Mouse (Mus musculus) megakaryocyte-erythroid progenitor cell, adult 5-6 weeks (primary cell): ENCODE data around the gene Cdkl3. TPM values are rescaled to one million over a fixed set of nuclear protein-coding genes. Genes with fewer than 3 reads are reported as not detected.
A peak's percentile ranks its signal among the peaks of the same experiment; 100 is the strongest.

Experiments
- ATAC-seq: replicated peaks from 2 replicates; pipeline ENCODE4 v1.8.0; 2016; ENCODE audit warnings: mild to moderate bottlenecking, inconsistent platforms; ENCODE audit not compliant: severe bottlenecking, poor library complexity, low FRiP score, low TSS enrichment
- total RNA-seq, 2 experiments: library from RNA; stranded (forward) in 1 of 2; stranded (reverse) in 1 of 2; fragments of 200-1000, 215-1000 nt in 1 of 2; fragments of >200 nt in 1 of 2; fragmentation: Nextera tagmentation in 1 of 2; gene quantifications; 2 replicates each; pipeline ENCODE4 v1.2.3; 2014 to 2017

Gene Cdkl3
- total RNA-seq, 2 experiments from 2014 or later = 1.5 to 9.5 TPM

GRCm38 (mm10) chr11:52005586-52005985 lies 1.6 kb downstream of the Cdkl3 start:
- no peak for ATAC-seq

GRCm38 (mm10) chr11:52011011-52011410 lies 7.0 kb downstream of the Cdkl3 start:
- ATAC-seq = no peak

- no peak for ATAC-seq
Measured at GRCm38 (mm10) chr11:52011541-52011940, 7.5 kb downstream of the Cdkl3 start.

DNA sequence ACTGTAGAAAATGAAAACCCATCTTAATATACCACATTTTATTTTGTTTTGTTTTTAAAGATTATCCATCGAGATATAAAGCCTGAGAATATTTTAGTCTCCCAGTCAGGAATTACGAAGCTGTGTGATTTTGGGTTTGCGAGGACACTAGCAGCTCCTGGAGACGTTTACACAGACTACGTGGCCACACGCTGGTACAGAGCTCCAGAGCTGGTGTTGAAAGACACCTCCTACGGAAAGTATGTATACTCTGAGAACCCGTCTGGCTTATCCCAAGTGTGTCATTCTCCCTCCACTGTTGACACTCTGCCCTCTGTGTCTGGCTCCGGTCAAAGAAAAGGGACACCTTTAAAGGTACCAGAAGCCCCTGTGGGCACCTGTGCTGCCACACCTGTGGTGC lies 14.2 kb downstream of the Cdkl3 start:
- no peak for ATAC-seq

- no peak for ATAC-seq
Measured at GRCm38 (mm10) chr11:52032356-52032755, 28.3 kb downstream of the Cdkl3 start.

- no peak for ATAC-seq
Measured at GRCm38 (mm10) chr11:52033953-52034352, 29.9 kb downstream of the Cdkl3 start.

GRCm38 (mm10) chr11:52035905-52036304 lies 31.9 kb downstream of the Cdkl3 start:
- ATAC-seq = no peak

- ATAC-seq = no peak
Measured at GRCm38 (mm10) chr11:52037659-52038058, 33.6 kb downstream of the Cdkl3 start.

DNA sequence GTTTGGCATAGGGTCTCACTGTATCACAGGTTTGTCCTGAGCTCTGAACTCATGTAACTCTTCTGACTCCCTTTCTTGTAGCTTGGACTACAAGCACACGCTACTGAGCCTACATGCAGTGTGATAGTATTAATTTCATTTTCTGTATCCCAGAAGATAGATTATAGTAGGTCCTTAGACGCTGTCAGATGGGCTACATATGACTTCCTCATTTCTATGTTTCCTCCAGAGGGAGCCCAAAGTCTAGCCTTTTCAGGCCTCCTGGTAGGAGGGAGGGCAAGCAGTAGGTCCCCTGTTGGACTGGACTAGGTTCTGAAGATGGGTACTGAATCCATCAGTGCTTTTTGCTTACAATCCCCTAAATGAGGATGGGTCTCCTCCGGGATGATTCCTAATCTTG lies 39.2 kb downstream of the Cdkl3 start:
- no peak for ATAC-seq

- no peak for ATAC-seq
Measured at GRCm38 (mm10) chr11:52044156-52044555, 40.1 kb downstream of the Cdkl3 start.

GRCm38 (mm10) chr11:52046446-52047165 lies 42.6 kb downstream of the Cdkl3 start:
- ATAC-seq = no peak

GRCm38 (mm10) chr11:52053371-52053770 lies 49.4 kb downstream of the Cdkl3 start:
- ATAC-seq = no peak

DNA sequence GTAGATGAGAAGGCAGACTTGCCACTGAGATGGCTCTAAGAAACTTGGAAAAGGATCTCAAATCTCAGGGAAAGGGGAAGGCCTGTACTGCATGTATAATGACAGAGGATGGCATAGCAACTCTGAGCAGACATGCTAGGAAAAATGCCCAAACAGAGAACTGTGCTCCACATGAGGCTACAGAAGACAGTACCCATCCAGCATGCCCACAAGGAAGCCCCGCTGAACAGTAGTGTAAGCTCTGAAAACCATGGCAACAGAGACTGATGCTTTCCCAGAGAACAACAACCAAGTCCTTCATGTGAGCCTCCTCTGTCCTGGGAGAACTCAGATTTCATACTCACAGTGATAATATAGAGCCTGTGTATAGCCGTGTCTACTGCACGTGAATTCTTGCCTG lies 50.7 kb downstream of the Cdkl3 start:
- no peak for ATAC-seq

DNA sequence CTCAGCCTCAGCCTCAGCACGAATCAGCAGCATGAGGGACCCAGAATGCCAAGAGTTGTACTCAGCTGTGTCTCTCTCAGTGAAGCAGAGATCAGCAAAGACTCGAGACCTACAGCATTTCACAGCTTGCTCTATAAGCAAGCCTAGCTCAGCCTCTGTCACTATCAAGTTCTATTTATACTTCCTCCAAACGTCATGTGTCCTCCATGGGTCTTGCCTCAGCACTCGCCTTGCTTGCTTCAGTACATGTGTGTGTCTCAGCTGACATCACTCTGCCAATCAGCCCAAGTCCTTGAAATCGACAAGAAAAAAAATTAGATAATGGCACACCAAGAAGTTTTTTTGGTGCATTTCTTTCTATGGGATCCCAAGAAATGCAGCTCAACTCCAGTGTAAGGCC lies 52.2 kb downstream of the Cdkl3 start:
- ATAC-seq = no peak

- ATAC-seq = no peak
Measured at GRCm38 (mm10) chr11:52059001-52059400, 55.0 kb downstream of the Cdkl3 start.

DNA sequence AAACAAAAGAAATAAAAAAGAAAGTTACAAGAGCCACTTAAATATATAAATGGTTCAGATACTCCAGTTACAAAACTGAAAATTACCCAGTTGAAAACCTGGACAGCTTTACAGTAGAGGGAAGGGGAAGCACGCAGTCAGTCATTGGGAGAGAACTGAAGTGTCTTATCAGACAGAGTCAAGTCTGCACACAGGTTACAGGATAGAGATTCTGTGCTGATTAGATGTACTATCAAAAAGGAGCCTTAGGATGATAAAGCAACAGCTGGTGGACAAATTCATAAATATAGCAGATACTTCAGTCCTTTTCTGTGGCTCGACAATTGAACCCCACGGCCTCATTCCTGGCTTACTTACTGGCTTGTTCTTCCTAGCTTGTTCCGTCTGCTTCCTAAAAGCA lies 56.3 kb downstream of the Cdkl3 start:
- no peak for ATAC-seq

DNA sequence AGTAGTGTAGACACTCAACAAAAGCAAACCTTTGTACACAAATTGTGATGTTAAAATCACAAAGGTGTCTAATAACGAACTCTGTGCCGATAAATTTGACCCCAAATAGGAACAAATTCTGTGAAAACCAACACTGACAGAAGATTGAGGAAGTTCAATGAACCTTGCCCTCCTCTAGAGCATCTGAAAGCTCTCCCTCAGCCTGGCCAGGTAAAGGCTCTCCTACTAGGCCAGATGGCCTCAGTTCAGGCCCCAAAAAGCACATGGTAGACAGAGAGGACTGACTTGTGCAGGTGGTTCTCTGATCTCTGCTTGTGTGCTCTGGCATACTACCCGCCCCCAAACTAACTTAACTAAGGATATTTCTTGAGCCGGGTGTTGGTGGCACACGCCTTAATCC lies 58.4 kb downstream of the Cdkl3 start:
- no peak for ATAC-seq

- peak; percentile 67; the same call in 1 of the 2 replicates for ATAC-seq
Measured at GRCm38 (mm10) chr11:52064398-52064797, 60.4 kb downstream of the Cdkl3 start.

GRCm38 (mm10) chr11:52065841-52066240 lies 61.8 kb downstream of the Cdkl3 start:
- no peak for ATAC-seq

GRCm38 (mm10) chr11:52071768-52072167 lies 67.7 kb downstream of the Cdkl3 start:
- ATAC-seq = no peak

DNA sequence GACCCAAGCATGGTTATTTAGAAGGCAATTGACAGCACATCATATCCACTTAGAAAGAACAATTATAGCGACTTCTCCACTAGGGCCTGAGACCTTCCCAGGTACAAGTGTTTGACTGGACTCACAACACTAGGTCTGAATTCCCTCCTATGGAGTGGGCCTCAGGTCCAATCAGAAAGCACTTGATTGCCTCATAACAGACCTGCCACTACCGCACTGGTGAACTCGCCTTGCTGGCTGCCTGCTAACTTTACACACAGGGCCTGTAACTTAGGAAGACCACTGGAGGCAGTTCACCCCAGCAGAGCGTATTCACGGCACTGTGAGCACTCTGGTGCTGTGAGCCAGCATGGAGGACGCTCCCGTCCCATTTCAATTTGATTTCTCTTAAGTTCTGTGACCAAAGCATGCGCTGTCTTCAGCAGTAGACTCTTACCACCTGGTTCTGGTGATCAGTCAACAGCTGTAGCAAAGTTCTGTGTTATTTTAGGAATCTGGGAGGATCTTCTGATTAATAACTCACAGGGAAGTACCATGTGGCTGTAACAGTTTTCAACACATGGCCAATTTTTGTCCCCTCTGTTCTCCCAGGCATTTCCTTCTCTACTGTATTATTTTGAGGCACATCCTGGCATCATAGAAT lies 69.6 kb downstream of the Cdkl3 start:
- ATAC-seq = no peak
